Mouse (Mus musculus) megakaryocyte-erythroid progenitor cell, adult 5-6 weeks (primary cell): ENCODE data around the gene Hoxd12. TPM values are rescaled to one million over a fixed set of nuclear protein-coding genes. Genes with fewer than 3 reads are reported as not detected.

Source experiments
- ATAC-seq: replicated peaks from 2 replicates; pipeline ENCODE4 v1.8.0; 2016; ENCODE audit warnings: mild to moderate bottlenecking, inconsistent platforms; ENCODE audit not compliant: severe bottlenecking, poor library complexity, low FRiP score, low TSS enrichment
- total RNA-seq, 2 experiments: library from RNA; stranded (forward) in 1 of 2; stranded (reverse) in 1 of 2; fragments of 200-1000, 215-1000 nt in 1 of 2; fragments of >200 nt in 1 of 2; fragmentation: Nextera tagmentation in 1 of 2; gene quantifications; 2 replicates each; pipeline ENCODE4 v1.2.3; 2014 to 2017

Hoxd12 gene
- total RNA-seq, 2 experiments from 2014 or later: not detected

DNA sequence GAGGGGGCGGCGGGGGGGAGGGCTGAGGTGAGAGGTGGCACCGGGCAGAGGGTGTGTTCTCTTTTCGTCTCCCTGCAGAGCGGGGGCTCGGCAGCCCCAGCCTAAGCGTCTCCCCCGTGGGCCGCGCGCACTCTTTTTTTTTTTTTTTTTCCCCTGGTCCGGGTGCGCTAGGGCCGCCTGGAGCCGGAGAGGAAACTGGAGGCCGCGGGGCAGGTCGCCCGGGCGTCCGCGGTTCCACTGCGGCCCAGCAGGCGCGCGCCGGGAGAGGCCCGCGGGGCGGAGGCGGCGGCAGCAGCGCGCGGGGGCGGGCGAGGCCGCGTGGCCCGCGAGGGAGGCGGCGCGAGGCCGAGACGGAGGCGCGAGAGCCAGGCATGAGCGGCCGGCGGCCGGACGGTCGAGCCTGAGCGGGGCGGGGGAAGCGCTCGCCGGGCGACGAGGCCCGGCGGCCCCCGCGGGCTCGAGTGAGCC, 30.2 kb downstream of the Hoxd12 start:
- ATAC-seq: no peak

- no peak for ATAC-seq
Measured at GRCm38 (mm10) chr2:74705467-74706089, 30.8 kb downstream of the Hoxd12 start.

- ATAC-seq: no peak
Measured at GRCm38 (mm10) chr2:74706393-74706960, 31.7 kb downstream of the Hoxd12 start.

- ATAC-seq: no peak
Measured at GRCm38 (mm10) chr2:74707599-74707998, 32.8 kb downstream of the Hoxd12 start.

- ATAC-seq: no peak
Measured at GRCm38 (mm10) chr2:74708676-74709075, 33.9 kb downstream of the Hoxd12 start.

DNA sequence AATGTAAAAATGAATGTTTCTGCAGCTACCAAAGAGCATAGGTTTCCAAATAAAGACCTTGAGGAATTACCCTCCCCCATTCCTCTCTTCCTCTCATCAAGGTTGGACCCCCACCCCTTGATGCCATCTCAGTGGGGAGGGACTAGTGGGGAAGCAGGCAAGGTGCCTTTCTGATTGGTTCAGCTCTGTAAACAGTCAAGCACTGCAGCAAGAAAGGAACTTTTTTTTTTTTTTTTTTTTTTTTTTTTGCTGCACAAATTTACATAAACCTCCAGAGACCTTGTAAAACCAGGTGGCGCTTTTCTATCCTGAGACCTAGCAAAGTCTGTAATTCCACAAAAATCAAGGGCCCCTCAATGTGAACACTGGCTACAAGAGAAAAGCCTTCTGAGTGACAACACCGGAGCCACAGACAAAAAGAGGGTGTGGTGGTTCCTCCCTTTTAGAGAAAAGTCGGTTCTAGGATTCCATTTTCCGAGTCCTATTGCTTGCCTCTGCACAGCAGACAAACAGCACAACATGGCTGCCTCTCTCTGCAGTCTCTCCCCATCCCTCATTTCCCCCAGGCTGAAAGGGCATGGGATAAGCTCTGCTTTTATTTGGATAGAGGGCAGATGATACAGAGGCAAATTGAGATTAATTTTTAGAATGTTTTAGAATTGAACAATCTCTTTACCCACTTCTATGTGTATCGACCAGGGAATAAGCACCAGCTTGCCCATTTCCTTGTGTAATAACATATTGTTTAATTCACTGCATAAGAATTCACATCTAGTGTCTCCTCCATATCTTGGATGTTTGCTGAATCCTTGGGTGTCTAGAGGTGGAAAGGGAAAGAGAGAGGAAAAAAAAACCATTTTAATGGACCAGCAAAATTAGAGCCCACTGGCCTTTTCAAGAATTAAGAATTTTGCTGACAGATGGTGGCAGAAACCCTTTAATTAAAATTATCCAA, 34.9 kb downstream of the Hoxd12 start:
- ATAC-seq: no peak

- ATAC-seq: no peak
Measured at GRCm38 (mm10) chr2:74710929-74711543, 36.2 kb downstream of the Hoxd12 start.

DNA sequence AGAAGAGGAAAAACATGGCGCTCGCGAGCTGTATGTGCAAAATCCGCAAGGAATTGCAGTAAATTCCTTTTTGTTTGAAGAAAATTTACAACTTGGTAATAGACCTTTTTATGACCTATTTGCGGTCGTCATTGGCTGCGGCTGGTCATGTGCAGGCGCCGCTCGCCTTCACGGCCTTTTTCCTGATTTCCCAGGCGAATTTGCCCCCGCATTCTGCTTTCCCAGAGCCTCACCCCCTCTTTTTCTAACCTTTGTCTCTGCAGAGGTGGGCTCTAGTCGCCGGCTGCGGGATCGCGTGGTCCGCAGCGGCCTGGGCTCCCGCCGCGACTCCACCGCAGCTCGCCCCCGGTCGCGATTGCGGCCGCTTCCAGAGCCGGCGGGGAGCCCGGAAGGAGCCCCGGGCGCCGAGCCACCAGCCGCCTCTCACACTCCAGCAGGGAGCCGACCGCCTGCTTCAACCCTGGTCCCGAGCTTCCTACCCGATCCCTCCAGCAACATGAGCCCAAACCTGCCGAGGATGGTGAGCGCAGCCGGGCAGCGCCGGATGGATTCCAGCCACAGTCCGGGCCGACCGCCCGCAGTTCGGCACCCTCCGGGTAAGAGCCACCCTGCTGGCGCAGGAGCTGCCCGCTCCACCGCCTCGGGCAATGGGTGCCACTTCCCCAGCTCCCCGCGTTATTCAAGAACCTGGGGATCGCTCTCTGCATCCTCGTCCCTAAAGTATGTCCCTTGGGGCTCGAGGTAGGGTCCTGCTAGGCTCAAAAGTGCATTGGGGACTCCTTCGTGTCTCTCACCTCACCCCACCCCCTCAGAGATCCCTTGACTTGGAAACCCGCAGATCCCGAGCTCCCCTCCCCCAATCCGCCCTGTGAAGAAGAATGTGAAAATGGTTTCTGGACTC, 37.2 kb downstream of the Hoxd12 start, which contains the start of the genes Hoxd3 and Hoxd4:
Hoxd3 (plus strand) TSS at position 207 of the 901 bp plus-strand sequence.
Hoxd4 (plus strand) TSS at position 209 of the 901 bp plus-strand sequence.
- ATAC-seq: no peak

DNA sequence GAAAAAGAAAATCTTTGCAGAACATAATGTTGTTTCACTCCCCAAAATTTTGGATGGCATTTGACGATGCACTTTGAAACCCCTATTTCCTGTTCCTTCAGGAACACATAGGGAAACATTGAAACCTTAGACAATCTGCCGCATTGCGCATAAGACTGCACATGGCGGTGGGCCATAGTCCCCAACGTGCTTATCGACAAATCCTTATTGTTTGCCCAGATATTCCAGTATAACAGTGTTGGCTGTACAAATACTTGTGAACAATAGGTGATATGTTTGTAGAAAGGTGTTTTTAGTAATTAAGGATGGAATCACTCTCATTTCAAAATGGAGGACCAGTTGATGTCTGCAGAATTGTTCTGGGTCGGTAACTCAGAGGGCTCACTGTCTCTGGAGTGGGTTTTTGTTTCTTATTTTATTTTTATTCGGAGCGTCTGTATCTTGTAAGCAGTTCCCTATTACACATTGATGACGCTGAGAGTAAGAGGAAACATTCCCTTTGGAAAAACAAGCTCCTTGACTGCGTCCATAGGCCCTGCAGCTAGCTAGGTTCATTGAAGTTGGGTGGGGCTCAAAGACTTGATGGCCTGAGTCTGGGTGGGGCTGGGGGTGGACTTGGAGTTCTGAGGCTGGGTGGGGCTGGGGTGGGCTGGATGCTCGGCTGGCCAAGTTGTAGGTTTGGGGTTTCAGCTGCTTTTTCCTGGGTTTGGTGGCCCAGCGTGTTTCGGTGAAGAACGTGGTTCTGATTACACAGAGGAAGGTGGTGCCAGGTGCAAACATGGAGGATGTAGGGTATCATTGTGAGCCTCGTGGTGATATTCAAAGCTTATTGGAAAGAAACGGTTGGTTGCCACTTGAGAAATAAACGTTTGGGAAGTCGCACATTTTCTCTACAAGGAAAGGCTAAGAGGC, 38.7 kb downstream of the Hoxd12 start:
- ATAC-seq: no peak

DNA sequence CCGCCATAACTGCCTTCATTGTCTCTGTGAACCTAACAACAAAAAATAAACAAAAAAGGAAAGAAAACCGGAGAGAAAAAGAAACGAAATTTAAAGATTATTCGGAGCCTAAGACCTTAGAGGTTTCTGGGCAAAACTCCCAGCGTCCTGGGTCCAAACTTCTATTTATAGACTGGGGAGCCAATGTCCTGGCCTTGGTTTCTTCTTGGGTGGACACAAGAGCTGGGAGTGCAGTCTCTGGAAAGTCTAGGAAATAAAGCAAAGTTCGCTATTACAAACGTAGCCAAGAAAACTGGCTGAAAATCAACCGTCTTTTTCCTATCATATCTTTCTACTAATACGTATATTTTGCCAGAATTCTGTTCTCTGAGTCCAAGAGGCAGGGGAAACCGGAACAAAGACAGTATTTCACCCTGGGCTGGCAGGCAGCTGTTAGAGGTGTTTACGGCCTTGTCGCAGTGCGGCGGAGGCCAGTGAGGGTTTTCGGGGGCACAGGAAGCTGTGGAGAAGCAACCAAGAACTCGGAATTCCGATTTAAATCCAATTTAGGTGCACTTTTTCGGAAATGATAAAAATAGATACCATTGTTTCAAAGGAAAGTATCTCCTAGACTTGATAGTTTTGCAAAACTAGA, 39.5 kb downstream of the Hoxd12 start:
- no peak for ATAC-seq

DNA sequence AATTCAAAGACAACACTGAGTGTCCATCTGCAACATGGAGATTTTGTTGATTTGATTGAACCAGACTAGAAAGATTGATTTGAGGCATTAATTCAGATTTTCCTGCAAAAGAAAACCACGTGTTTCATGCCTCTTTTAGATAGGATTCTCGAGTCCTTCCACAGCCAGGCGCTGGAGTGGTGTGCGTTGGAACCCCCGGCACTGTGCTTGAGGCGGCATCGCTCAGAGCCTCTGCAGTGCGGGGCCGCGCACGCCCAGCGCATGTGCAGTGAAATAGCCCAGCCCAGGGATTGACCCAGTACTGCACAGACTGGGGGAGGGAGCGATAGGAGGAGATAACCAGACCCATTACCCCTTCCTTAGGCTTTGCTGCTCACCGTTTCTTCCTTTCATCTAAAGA, 40.1 kb downstream of the Hoxd12 start:
- no peak for ATAC-seq

DNA sequence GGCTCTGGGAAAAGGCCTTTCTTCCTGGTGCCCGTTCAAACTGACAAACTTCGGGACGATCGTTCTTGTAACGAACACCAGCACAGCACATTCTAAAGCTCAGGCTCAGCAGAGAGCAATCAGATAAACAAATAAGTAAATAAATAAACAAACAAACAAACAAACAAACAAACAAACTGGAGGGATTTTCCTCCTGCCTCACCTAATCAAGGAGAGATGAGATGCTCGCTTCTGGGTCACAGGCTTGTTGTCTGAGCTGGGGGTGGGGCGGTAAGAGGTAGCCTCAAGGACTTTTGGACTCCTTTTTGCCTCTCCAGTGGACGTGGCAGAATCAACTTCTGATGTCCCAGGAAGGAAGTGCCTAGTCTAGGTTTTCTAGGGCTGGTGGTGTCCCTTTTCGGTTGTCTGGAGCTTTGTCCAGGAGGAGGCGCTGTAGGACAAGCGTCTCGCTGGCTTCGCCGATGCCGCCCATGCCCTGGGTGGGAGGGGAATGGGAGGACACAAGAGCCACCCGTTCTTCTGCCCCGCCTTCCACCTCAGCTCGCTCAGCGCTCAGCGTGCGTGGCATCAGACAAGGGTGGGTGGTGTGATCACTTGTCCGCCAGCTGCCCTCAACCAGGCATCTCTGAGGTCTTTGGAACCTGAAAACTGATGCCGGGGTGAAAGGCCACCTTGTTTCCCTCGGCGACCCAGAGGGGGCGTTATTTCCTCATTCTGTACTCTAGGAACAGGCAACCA, 40.9 kb downstream of the Hoxd12 start:
- ATAC-seq: peak; percentile 96

DNA sequence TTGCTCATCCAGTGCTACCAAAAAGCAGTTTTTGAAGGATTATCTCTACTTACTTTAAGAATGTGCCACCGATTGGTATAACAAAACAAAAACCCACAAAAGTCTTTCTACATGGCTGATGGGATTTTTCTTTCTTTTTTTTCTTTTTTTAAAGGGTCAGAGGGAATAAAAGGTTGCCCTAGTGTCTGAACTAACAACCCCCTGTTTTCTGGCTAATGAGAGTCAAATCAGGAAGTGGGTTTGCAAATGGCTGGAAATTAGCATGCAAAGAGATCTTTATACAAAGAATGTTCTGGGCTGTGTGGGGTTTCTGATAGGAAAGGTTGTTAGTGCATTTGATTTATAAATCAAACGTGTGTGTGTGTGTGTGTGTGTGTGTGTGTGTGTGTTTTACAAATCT, 45.6 kb downstream of the Hoxd12 start:
- no peak for ATAC-seq

- no peak for ATAC-seq
Measured at GRCm38 (mm10) chr2:74720955-74721491, 46.2 kb downstream of the Hoxd12 start.

- ATAC-seq: no peak
Measured at GRCm38 (mm10) chr2:74721882-74722281, 47.1 kb downstream of the Hoxd12 start.

GRCm38 (mm10) chr2:74722949-74723348, 48.1 kb downstream of the Hoxd12 start:
- no peak for ATAC-seq
